Mouse (Mus musculus): ENCODE data around the gene Hyal2.

DNA sequence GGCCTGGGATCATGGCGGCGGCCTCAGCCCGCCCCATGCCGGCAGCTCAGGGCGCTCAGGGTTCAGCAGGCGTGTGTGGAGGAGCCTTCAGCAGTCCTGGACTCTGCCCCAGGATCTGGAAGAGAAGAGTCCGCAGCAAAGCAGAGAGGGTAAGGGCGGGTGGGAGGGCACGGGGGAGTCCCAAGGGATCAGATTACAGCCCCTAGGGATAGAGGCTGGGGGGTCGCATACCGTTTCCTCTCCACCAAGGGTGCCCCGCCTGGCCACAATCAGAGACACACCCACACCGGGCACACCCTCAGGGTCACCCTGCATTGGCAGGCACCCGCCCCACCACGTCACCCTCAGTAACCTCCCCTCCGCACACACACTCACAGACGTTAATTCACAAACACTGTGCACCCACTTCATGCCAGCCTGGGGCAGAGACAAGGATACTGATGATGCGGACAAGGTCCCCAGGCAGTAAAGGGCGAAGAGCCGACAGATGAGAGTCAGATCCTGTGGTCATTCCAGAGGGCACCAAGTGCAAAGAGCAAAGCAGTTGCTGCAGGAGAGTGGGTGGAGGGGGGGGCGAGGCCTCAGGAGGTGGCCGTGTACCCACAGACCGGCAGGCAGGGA is 37.4 kb downstream of the Hyal2 start:
- TF ChIP-seq POLR2A (IDR thresholded peaks at IDR 0.05; ENCODE audit: low read depth, low read length), result no peak
- TF ChIP-seq CTCF (conservative IDR thresholded peaks at IDR 0.05; ENCODE audit: insufficient read depth, insufficient read length, low read depth, low read length), result no peak
